Mouse (Mus musculus) limb, embryonic 14.5 days (tissue): Measurements from ENCODE around the gene Cald1. TPM values are rescaled to one million over a fixed set of nuclear protein-coding genes. Genes with fewer than 3 reads are reported as not detected.
A peak's percentile ranks its signal among the peaks of the same experiment; 100 is the strongest.

Experiments used
- ATAC-seq: fragments of 200-750 bp; cut with Nextera tagmentation; 2 replicates; pipeline ENCODE4 v1.8.0; 2017; ENCODE audit warnings: low read depth, moderate number of reproducible peaks, moderate TSS enrichment; ENCODE audit not compliant: low FRiP score
- DNase-seq: peaks from one replicate; pipeline ENCODE4 v3.0.0-alpha.2; 2015; ENCODE audit warnings: low spot score
- H3K27ac ChIP-seq: fragments of 300-500 bp; sonication (generic); replicated peaks from 2 replicates; pipeline ENCODE4 v1.5.1; 2014; ENCODE audit warnings: low read depth, mild to moderate bottlenecking, low read length, moderate library complexity, mixed read lengths
- H3K27me3 ChIP-seq: fragments of 300-500 bp; sonication (generic); 2 replicates; pipeline ENCODE4 v1.6.1; 2014; ENCODE audit warnings: low read length, mixed read lengths; ENCODE audit not compliant: control insufficient read depth, insufficient read depth
- H3K36me3 ChIP-seq: fragments of 300-500 bp; sonication (generic); 2 replicates; pipeline ENCODE4 v1.6.1; 2014; ENCODE audit warnings: mild to moderate bottlenecking, low read length, moderate library complexity, mixed read lengths; ENCODE audit not compliant: control insufficient read depth, insufficient read depth
- H3K4me1 ChIP-seq: fragments of 300-500 bp; sonication (generic); 2 replicates; pipeline ENCODE4 v1.6.1; 2014; ENCODE audit warnings: antibody characterized with exemption, low read length, mixed read lengths; ENCODE audit not compliant: control insufficient read depth, insufficient read depth
- H3K4me2 ChIP-seq: fragments of 300-500 bp; sonication (generic); replicated peaks from 2 replicates; pipeline ENCODE4 v1.6.1; 2014; ENCODE audit warnings: low read depth, mild to moderate bottlenecking, low read length, moderate library complexity; ENCODE audit not compliant: severe bottlenecking
- H3K4me3 ChIP-seq: fragments of 300-500 bp; sonication (generic); replicated peaks from 2 replicates; pipeline ENCODE4 v1.5.1; 2014; ENCODE audit warnings: low read length
- H3K9ac ChIP-seq: fragments of 300-500 bp; sonication (generic); 2 replicates; pipeline ENCODE4 v1.6.1; 2014; ENCODE audit warnings: mild to moderate bottlenecking, low read depth, low read length, moderate library complexity; ENCODE audit not compliant: severe bottlenecking
- H3K9me3 ChIP-seq: fragments of 300-500 bp; sonication (generic); 2 replicates; pipeline ENCODE4 v1.6.1; 2016; ENCODE audit warnings: low read length; ENCODE audit not compliant: control insufficient read depth
- POLR2A ChIP-seq: fragments of 200-500 bp; IDR thresholded peaks from 2 replicates; pipeline ENCODE4 v1.8.0; 2012; ENCODE audit warnings: inconsistent platforms, mild to moderate bottlenecking, moderate library complexity, borderline replicate concordance; ENCODE audit not compliant: insufficient read depth, insufficient read length; ENCODE audit errors: extremely low read depth
- WGBS: fragments of 180-500 bp; shearing (Covaris S2); extraction: QIAGEN DNeasy Blood & Tissue Kit; methylation state at CpG from one replicate; pipeline ENCODE4 v1.1.7; 2014; 5-methylcytosine and 5-hydroxymethylcytosine counted together
- polyA plus RNA-seq, 2 experiments: library from polyadenylated mRNA; depleted of rRNA in 1 of 2; stranded (reverse) in 1 of 2; unstranded in 1 of 2; fragments of >200 nt; fragmentation: Nextera tagmentation in 1 of 2; extraction: Ambion mirVana in 1 of 2; gene quantifications; 2 replicates each; pipeline versions ENCODE4 v1.2.1 to v1.2.3; 2012 to 2014

Gene Cald1
- polyA plus RNA-seq, 2 experiments, result 127 to 231 TPM

DNA sequence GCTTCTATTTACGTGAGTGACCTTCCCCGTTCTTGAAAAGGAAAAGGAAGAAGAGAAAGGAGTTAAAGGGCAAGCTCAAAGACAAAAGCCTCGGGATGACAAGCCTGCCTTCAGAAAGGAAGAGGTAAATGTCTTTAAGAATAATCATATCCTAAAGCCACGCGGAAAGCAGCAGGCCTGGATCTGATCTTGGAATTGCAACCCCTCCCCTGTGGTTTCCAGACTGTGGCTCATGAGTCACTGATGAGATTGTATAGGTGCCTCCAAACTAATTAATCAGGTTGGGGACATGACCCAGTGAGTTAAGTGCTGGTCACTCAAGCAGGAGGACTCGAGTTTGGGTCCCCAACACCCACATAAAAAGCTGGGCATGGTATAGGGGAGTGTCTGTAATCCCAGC lies 149.5 kb downstream of the Cald1 start:
- DNase-seq (no peak), ATAC-seq (no peak)
- Histone ChIP-seq H3K27ac (no peak overlapping the region), H3K9ac (no peak overlapping the region), H3K4me3 (no peak overlapping the region), H3K4me2 (no peak overlapping the region), H3K27me3 (no peaks in the 10 kb centered on the region), H3K36me3 (peaks cover 47% of the 10 kb centered on the region), H3K9me3 (no peaks in the 10 kb centered on the region), H3K4me1 (peaks cover 22% of the 10 kb centered on the region)
- TF ChIP-seq POLR2A, result no peak
- 72% methylated on average over 6 of the region's 6 CpGs for WGBS

- TF ChIP-seq POLR2A, result no peak
- peaks cover 41% of the 10 kb centered on the region for H3K36me3 ChIP-seq
- H3K4me1 ChIP-seq, result peaks cover 19% of the 10 kb centered on the region
- no peaks in the 10 kb centered on the region for H3K27me3 ChIP-seq
- no peaks in the 10 kb centered on the region for H3K9me3 ChIP-seq
- no peak for ATAC-seq
- H3K4me3 ChIP-seq, result no peak overlapping the region
- WGBS, result 49% methylated on average over 11 of the region's 11 CpGs
- no peak overlapping the region for H3K27ac ChIP-seq
- DNase-seq, result no peak
- H3K9ac ChIP-seq, result no peak overlapping the region
- no peak overlapping the region for H3K4me2 ChIP-seq
Observed at GRCm38 (mm10) chr6:34748566-34748965, 150.3 kb downstream of the Cald1 start.

GRCm38 (mm10) chr6:34749526-34749925 lies 151.2 kb downstream of the Cald1 start:
- peaks cover 16% of the 10 kb centered on the region for H3K4me1 ChIP-seq
- ATAC-seq (no peak), DNase-seq (no peak)
- no peak for TF ChIP-seq POLR2A
- WGBS, result 89% methylated on average over 6 of the region's 6 CpGs
- H3K4me2 ChIP-seq, result no peak overlapping the region
- peaks cover 44% of the 10 kb centered on the region for H3K36me3 ChIP-seq
- no peaks in the 10 kb centered on the region for H3K27me3 ChIP-seq
- H3K27ac ChIP-seq, result no peak overlapping the region
- H3K9me3 ChIP-seq, result no peaks in the 10 kb centered on the region
- H3K4me3 ChIP-seq, result no peak overlapping the region
- H3K9ac ChIP-seq, result no peak overlapping the region

GRCm38 (mm10) chr6:34750487-34751120 lies 152.3 kb downstream of the Cald1 start:
- no peaks in the 10 kb centered on the region for H3K9me3 ChIP-seq
- 0 out of 2 replicates have a peak overlapping the region, but pooled peaks have one; percentile 2 for H3K27ac ChIP-seq
- no peak overlapping the region for H3K9ac ChIP-seq
- H3K4me3 ChIP-seq, result no peak overlapping the region
- WGBS, result 77% methylated on average over 7 of the region's 7 CpGs
- no peaks in the 10 kb centered on the region for H3K27me3 ChIP-seq
- no peak for TF ChIP-seq POLR2A
- H3K4me1 ChIP-seq, result peaks cover 16% of the 10 kb centered on the region
- peaks cover 38% of the 10 kb centered on the region for H3K36me3 ChIP-seq
- ATAC-seq (no peak), DNase-seq (no peak)
- no peak overlapping the region for H3K4me2 ChIP-seq

GRCm38 (mm10) chr6:34751625-34752024 lies 153.3 kb downstream of the Cald1 start:
- no peak overlapping the region for H3K9ac ChIP-seq
- no peak for TF ChIP-seq POLR2A
- no peaks in the 10 kb centered on the region for H3K27me3 ChIP-seq
- ATAC-seq, result no peak
- no peak overlapping the region for H3K27ac ChIP-seq
- H3K4me1 ChIP-seq, result peaks cover 16% of the 10 kb centered on the region
- H3K4me2 ChIP-seq, result no peak overlapping the region
- no peak for DNase-seq
- H3K36me3 ChIP-seq, result peaks cover 39% of the 10 kb centered on the region
- no peak overlapping the region for H3K4me3 ChIP-seq
- no peaks in the 10 kb centered on the region for H3K9me3 ChIP-seq
